Mouse (Mus musculus) heart, embryonic 11.5 days (tissue): Measurements from ENCODE around the gene Clip2. TPM values are rescaled to one million over a fixed set of nuclear protein-coding genes. Genes with fewer than 3 reads are reported as not detected.

Experiments used
- ATAC-seq: fragments of 200-750 bp; cut with Nextera tagmentation; replicated peaks from 2 replicates; pipeline ENCODE4 v1.8.0; 2017; ENCODE audit warnings: moderate library complexity; ENCODE audit not compliant: insufficient number of reproducible peaks, low FRiP score, low TSS enrichment
- H3K27ac ChIP-seq: fragments of 300-500 bp; sonication (generic); 2 replicates; pipeline ENCODE4 v1.5.1; 2014; ENCODE audit warnings: mild to moderate bottlenecking, low read depth, low read length
- H3K27me3 ChIP-seq: fragments of 300-500 bp; sonication (generic); 2 replicates; pipeline ENCODE4 v1.6.1; 2014; ENCODE audit warnings: mild to moderate bottlenecking, low read length, mixed read lengths; ENCODE audit not compliant: control insufficient read depth, insufficient read depth
- H3K36me3 ChIP-seq: fragments of 300-500 bp; sonication (generic); 2 replicates; pipeline ENCODE4 v1.6.1; 2014; ENCODE audit warnings: mild to moderate bottlenecking, low read length, moderate library complexity, mixed read lengths; ENCODE audit not compliant: control insufficient read depth, insufficient read depth
- H3K4me1 ChIP-seq: fragments of 300-500 bp; sonication (generic); 2 replicates; pipeline ENCODE4 v1.6.1; 2014; ENCODE audit warnings: low read length; ENCODE audit not compliant: control insufficient read depth, insufficient read depth
- H3K4me2 ChIP-seq: fragments of 300-500 bp; sonication (generic); 2 replicates; pipeline ENCODE4 v1.6.1; 2014; ENCODE audit warnings: mild to moderate bottlenecking, moderate library complexity
- H3K4me3 ChIP-seq: fragments of 300-500 bp; sonication (generic); 2 replicates; pipeline ENCODE4 v1.5.1; 2014; ENCODE audit warnings: low read depth, low read length
- H3K9ac ChIP-seq: fragments of 300-500 bp; sonication (generic); 2 replicates; pipeline ENCODE4 v1.6.1; 2014; ENCODE audit warnings: mild to moderate bottlenecking, low read depth, low read length, moderate library complexity
- H3K9me3 ChIP-seq: fragments of 300-500 bp; sonication (generic); replicated peaks from 2 replicates; pipeline ENCODE4 v1.6.1; 2016; ENCODE audit warnings: low read length; ENCODE audit not compliant: control insufficient read depth
- WGBS: fragments of 180-500 bp; shearing (Covaris S2); extraction: QIAGEN DNeasy Blood & Tissue Kit; methylation state at CpG from one replicate; pipeline ENCODE4 v1.1.7; 2014; ENCODE audit not compliant: insufficient replicate concordance; 5-methylcytosine and 5-hydroxymethylcytosine counted together
- polyA plus RNA-seq: library from polyadenylated mRNA; unstranded; fragments of >200 nt; fragmentation: Nextera tagmentation; extraction: Ambion mirVana; gene quantifications from 2 replicates; pipeline ENCODE4 v1.2.1, GENCODE M21; 2014

Clip2 gene
- polyA plus RNA-seq, 1 experiment from 2014 or later = 1.7 TPM

DNA sequence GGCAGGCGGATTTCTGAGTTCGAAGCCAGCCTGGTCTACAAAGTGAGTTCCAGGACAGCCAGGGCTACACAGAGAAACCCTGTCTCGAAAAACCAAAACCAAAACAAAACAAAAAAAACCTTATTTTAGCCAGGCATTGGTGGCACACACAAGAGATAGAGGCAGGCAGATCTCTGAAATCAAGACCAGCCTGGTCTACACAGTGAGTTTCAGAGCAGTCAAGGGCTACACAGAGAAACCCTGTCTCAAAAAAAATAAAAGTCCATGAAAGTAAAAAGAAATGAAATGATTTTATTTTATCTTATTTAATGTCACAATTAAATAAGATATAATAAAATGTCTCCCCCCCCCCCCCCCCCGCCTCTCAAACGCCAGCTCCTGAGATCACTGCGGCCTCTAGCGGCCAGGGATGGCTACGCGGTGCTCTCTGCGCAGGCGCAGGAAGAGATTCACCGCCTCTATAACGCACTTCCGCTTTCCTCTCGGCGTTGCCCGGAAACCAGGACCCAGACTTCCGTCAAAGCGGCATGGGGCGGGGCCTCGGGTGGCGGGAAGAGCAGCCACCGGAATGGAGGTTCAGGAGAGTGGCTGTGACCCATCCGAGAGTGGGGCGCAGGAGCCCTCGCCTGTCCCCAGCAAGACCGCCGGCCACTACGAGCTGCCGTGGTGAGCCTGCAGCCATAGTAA lies 30.1 kb upstream of the Clip2 start:
- WGBS = 8% methylated on average over 28 of the region's 30 CpGs
- peak overlapping the region; percentile 91 for H3K4me3 ChIP-seq
- H3K9me3 ChIP-seq = no peaks in the 10 kb centered on the region
- H3K27me3 ChIP-seq = no peaks in the 10 kb centered on the region
- 0 out of 2 replicates have a peak, but pooled peaks cover 5% of the 10 kb centered on the region for H3K4me1 ChIP-seq
- H3K4me2 ChIP-seq = peak overlapping the region; percentile 87
- peak; percentile 90 for ATAC-seq
- no peaks in the 10 kb centered on the region; the same call in 1 of the 2 replicates for H3K36me3 ChIP-seq
- H3K9ac ChIP-seq = peak overlapping the region; percentile 83
- peak overlapping the region; percentile 51; the same call in 1 of the 2 replicates for H3K27ac ChIP-seq

DNA sequence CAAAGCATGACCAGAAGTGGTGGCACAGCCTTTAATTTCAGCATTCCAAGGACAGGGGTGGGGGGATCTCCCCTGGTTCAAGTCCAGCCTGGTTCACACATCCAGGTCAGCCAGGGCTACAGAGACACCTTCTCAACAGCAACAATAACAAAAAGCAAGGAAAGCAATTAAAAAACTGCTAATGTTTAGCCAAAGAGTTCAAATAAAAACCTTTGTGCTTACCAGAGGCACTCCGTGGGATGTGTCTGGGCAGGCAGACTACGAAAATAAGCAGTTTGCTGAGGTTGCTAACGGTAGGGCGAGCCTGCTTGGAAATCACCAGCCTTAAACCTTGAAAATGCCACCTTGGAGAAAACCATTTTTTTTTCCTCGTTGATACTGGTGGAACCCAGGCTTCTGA lies 28.9 kb upstream of the Clip2 start, which contains the start of gene Rfc2:
TSS of gene Rfc2 (plus strand) at position 221 of the 400 bp plus-strand sequence.
- Histone ChIP-seq H3K27me3 (no peaks in the 10 kb centered on the region), H3K9me3 (no peaks in the 10 kb centered on the region), H3K36me3 (no peaks in the 10 kb centered on the region), H3K4me2 (no peak within 1 kb of the TSS), H3K4me3 (no peak within 1 kb of the TSS), H3K4me1 (0 out of 2 replicates have a peak, but pooled peaks cover 5% of the 10 kb centered on the region), H3K27ac (no peak within 1 kb of the TSS), H3K9ac (no peak within 1 kb of the TSS)
- ATAC-seq = no peak
- WGBS = 78% methylated on average over 5 of the region's 5 CpGs

DNA sequence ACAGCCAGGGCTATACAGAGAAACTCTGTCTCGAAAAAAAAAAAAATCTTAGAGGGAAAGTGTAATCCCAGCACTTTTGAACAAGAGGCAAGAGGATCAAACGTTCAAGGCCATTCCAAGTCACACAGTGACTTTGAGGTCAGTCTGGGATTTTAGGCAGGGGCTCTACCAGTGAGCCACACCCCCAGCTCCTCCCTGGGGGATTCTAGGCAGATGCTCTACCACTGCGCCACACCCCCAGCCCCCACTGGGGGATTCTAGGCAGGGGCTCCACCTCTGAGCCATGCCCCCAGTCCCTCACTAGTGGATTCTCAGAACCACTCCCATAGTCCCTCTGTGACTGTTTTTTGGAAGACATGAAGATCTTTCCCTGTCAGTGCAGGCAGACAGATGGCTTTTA lies 26.9 kb upstream of the Clip2 start:
- ATAC-seq = no peak
- 66% methylated on average over 3 of the region's 3 CpGs for WGBS
- 0 out of 2 replicates have a peak, but pooled peaks cover 5% of the 10 kb centered on the region for H3K4me1 ChIP-seq

DNA sequence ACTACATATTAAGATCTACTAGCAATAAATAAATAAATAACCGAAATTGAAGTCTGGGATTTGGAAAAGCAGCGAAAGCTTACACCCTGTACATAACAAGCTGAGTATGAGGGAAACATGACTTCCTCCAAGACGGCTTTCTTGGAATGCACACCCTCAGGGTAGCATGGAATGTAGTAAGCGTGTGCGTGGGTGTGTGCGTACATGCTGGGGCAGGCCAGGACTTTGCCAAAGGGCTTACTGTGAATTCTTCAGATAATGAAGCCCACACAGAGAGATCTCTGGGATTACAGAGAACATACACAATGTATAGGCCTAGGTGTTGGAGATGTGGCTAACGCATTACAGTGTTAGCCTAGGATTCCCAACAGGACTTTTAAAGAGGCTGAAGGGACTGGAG lies 25.3 kb upstream of the Clip2 start:
- no peaks in the 10 kb centered on the region for H3K27me3 ChIP-seq
- H3K27ac ChIP-seq = no peak overlapping the region
- 82% methylated on average over 7 of the region's 7 CpGs for WGBS

More for the DNA sequence above, 26.9 kb upstream of the Clip2 start:
- Histone ChIP-seq H3K9ac (no peak overlapping the region), H3K4me2 (no peak overlapping the region), H3K9me3 (no peaks in the 10 kb centered on the region), H3K27ac (no peak overlapping the region), H3K36me3 (no peaks in the 10 kb centered on the region), H3K27me3 (no peaks in the 10 kb centered on the region), H3K4me3 (no peak overlapping the region)

DNA sequence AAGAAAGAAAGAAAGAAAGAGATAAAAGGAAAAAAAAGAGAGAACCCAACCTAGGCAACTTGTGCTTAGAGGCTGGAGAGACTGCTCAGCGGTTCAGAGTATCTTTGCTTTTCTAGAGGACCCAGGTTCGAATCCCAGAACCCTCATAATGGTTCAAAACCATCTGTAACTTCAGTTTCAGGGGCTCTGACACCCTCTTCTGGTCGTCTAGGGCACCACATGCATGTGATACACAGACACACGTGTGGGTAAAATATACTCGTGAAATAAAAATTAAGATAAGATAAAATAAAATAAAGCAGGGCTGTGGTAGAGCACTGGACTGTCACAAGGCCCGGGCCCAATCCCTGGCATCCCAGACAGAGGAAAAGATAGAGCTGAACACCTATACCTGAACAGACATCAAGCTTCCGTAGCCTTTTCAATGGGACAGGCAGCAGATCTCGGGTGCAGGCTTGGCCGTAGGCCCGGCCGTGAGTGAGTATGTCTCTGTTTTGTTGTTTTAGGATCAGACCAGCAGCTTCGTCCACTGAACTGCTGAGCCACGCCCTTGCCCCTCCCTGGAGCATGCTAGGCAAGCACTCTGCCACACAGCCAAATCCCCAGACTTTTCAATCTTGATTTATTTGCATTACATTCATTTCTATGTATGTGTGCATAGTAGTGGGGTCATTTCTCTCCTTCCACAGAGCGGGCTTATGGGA lies 24.4 kb upstream of the Clip2 start:
- no peaks in the 10 kb centered on the region for H3K36me3 ChIP-seq
- no peak overlapping the region for H3K27ac ChIP-seq
- WGBS = 73% methylated on average over 14 of the region's 14 CpGs
- no peak for ATAC-seq
- no peaks in the 10 kb centered on the region for H3K4me1 ChIP-seq
- no peak overlapping the region for H3K4me3 ChIP-seq
- H3K27me3 ChIP-seq = no peaks in the 10 kb centered on the region
- H3K9me3 ChIP-seq = no peaks in the 10 kb centered on the region
- no peak overlapping the region for H3K9ac ChIP-seq
- no peak overlapping the region for H3K4me2 ChIP-seq

More for the DNA sequence above, 25.3 kb upstream of the Clip2 start:
- H3K9me3 ChIP-seq = no peaks in the 10 kb centered on the region
- H3K36me3 ChIP-seq = no peaks in the 10 kb centered on the region
- no peak for ATAC-seq
- H3K4me2 ChIP-seq = no peak overlapping the region
- H3K4me1 ChIP-seq = no peaks in the 10 kb centered on the region
- no peak overlapping the region for H3K9ac ChIP-seq
- no peak overlapping the region for H3K4me3 ChIP-seq

DNA sequence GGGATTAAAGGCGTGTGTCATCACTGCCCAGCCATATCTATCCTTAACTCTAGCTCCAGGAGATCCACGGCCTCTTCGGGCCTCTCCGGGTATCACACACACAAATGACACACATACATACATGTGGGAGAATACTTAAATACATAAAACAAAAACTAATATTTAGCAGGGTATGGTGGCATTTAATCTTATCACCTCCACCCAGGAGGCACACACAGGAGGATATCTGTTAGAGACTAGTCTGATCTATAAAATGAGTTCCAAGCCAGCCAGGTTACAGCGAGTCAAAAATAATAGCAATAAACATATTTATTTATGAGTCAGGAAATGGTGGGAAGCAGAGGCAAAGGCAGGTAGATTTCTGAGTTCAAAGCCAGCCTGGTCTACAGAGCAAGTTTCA lies 23.6 kb upstream of the Clip2 start:
- no peak overlapping the region for H3K27ac ChIP-seq
- no peak for ATAC-seq
- H3K4me3 ChIP-seq = no peak overlapping the region
- no peak overlapping the region for H3K9ac ChIP-seq
- no peaks in the 10 kb centered on the region for H3K27me3 ChIP-seq
- 90% methylated on average over 5 of the region's 5 CpGs for WGBS
- no peaks in the 10 kb centered on the region; the same call in 1 of the 2 replicates for H3K9me3 ChIP-seq
- no peaks in the 10 kb centered on the region for H3K4me1 ChIP-seq
- H3K4me2 ChIP-seq = no peak overlapping the region
- no peaks in the 10 kb centered on the region for H3K36me3 ChIP-seq

DNA sequence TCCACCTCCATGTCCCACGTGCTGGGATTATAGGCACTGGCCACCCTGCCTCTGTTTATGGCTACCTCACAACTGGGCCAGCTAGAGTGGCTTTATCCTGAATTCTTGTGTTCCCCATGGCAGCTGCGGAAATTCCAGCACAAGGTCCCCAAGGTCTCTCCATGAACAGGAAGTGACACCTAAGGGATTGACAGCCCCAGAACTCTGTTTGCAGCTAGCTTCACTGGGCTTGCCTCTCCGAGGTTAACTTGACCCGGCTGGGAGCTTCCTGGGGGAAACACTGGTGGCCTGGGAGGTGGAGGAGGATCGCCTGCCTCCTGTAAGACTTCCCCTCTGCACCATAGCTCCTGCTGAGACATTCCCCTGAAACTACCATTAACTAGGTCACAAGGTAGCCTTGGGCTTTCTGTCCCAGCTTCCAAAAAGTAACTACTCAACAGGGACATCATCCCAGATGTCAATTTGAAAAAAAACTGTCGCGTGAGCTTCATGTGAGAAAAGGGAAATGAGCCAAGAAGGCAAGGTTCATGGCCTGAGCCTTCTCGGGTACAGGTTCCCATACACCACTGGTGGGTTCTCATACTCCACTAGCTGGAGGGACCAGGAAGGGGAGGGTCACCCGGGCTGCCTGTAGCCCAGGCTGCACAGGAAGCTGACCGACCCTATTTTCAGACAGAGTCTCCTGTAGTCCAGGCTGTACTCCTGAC lies 20.4 kb upstream of the Clip2 start:
- peak overlapping the region; percentile 36 for H3K9ac ChIP-seq
- WGBS = 29% methylated on average over 10 of the region's 10 CpGs
- H3K27ac ChIP-seq = no peak overlapping the region
- no peaks in the 10 kb centered on the region for H3K4me1 ChIP-seq
- peak overlapping the region; percentile 48 for H3K4me3 ChIP-seq
- no peaks in the 10 kb centered on the region for H3K27me3 ChIP-seq
- no peaks in the 10 kb centered on the region for H3K36me3 ChIP-seq
- H3K9me3 ChIP-seq = no peaks in the 10 kb centered on the region; the same call in 1 of the 2 replicates
- no peak for ATAC-seq
- H3K4me2 ChIP-seq = peak overlapping the region; percentile 78

DNA sequence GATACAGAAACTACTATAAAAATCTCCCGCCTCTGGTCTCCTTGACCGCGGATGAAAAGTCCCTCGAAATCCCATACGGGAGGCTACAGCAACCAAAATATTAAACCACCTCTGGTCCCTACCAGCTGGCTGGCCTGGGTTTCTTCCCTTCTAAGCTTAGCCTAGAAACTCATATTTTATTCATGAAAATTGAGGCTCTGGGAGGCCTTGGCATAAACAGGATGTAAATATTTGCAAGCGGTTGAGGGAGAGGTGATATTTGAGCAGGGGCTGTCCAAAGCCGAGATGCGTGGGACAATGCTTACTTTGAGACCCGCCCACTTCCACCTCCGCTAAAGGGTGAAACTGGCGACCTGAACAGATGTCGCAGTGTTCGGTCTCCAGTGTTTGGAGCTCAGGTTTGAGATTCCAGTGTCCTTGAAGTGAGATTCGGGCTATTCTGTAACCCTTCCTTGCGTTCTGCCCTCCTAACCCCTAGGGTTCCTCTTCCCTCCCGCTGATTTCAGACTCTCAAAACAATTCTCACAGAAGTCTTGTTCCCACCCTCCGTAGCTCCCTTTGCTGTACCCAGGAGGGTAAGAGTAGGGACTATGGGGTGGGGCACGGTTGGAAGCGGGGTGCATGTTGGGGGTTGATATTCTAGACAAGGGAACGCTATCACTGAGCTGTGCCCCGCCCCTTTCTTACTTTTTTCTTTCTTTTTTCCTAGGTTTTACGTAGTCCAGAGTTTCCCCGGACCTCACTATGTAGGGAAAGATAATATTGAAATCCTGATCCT lies 19.7 kb upstream of the Clip2 start:
- Histone ChIP-seq H3K9me3 (no peaks in the 10 kb centered on the region; the same call in 1 of the 2 replicates), H3K9ac (peak overlapping the region; percentile 36), H3K4me1 (no peaks in the 10 kb centered on the region), H3K27me3 (no peaks in the 10 kb centered on the region), H3K4me3 (peak overlapping the region; percentile 48), H3K4me2 (peak overlapping the region; percentile 78), H3K36me3 (no peaks in the 10 kb centered on the region), H3K27ac (0 out of 2 replicates have a peak overlapping the region, but pooled peaks have one; percentile 31)
- 2% methylated on average over 23 of the region's 23 CpGs for WGBS
- ATAC-seq = no peak
